In genomic region chr1:62624166-62624565, GRCm38 (mm10) we compare ENCODE assay signal across 34 mouse cellular contexts.
"Had no signal": no experiment of that assay in that cellular context is flagged by ENCODE, and none has a peak within 500 bp of the region (broad histone marks: within the 10 kb centered on the region; RNA-seq: fewer than 3 reads in every experiment).

No protein-coding gene starts in this region.

- ATAC-seq: hindbrain, embryonic 16.5 days; hindbrain, postnatal 0 days; inflammation-experienced regulatory T-cells, adult 6 months; intestine, embryonic 15.5 days; intestine, embryonic 16.5 days; intestine, postnatal 0 days had no signal

- H3K9me3 ChIP-seq: heart, embryonic 12.5 days; heart, embryonic 13.5 days; heart, embryonic 15.5 days; hindbrain, embryonic 10.5 days; hindbrain, embryonic 12.5 days; hindbrain, embryonic 13.5 days; hindbrain, embryonic 15.5 days; intestine, embryonic 15.5 days; kidney, embryonic 15.5 days had no signal

- H3K36me3 ChIP-seq: heart, embryonic 12.5 days; heart, embryonic 13.5 days; heart, embryonic 15.5 days; hindbrain, embryonic 10.5 days; hindbrain, embryonic 12.5 days; hindbrain, embryonic 13.5 days; hindbrain, embryonic 15.5 days; intestine, embryonic 15.5 days; kidney, embryonic 15.5 days had no signal

- H3K9ac ChIP-seq: heart, embryonic 12.5 days; heart, embryonic 13.5 days; heart, embryonic 15.5 days; hindbrain, embryonic 12.5 days; hindbrain, embryonic 13.5 days; hindbrain, embryonic 14.5 days; hindbrain, embryonic 15.5 days; intestine, embryonic 15.5 days; kidney, embryonic 15.5 days had no signal

- H3K4me3 ChIP-seq: heart, embryonic 12.5 days; heart, embryonic 13.5 days; heart, embryonic 15.5 days; hindbrain, embryonic 10.5 days; hindbrain, embryonic 12.5 days; hindbrain, embryonic 13.5 days; hindbrain, embryonic 15.5 days; intestine, embryonic 15.5 days; kidney, embryonic 15.5 days; layer of hippocampus, adult 2 months had no signal

- H3K27me3 ChIP-seq: heart, embryonic 12.5 days; heart, embryonic 13.5 days; heart, embryonic 15.5 days; hindbrain, embryonic 12.5 days; hindbrain, embryonic 13.5 days; hindbrain, embryonic 15.5 days; intestine, embryonic 15.5 days; kidney, embryonic 15.5 days had no signal

- H3K4me1 ChIP-seq: hindbrain, embryonic 10.5 days; hindbrain, embryonic 12.5 days; hindbrain, embryonic 13.5 days; hindbrain, embryonic 15.5 days; intestine, embryonic 15.5 days; kidney, embryonic 15.5 days had no signal

- DNase-seq: heart, postnatal 10 days; heart, postnatal 14 days; heart, postnatal 36 days; heart, postnatal 4 days; kidney, adult 11 months; kidney, adult 18-20 months; kidney, adult 2 months; kidney, adult 8-10 months; kidney, adult 9 months; kidney, postnatal 10 days; kidney, postnatal 14 days; kidney, postnatal 25 days; kidney, postnatal 36 days; kidney, postnatal 4 days; layer of hippocampus, adult 9-11 months; layer of hippocampus, postnatal 36 days had no signal

- H3K4me2 ChIP-seq: heart, embryonic 11.5 days; heart, embryonic 12.5 days; heart, embryonic 13.5 days; heart, embryonic 15.5 days; hindbrain, embryonic 12.5 days; hindbrain, embryonic 13.5 days; hindbrain, embryonic 14.5 days; hindbrain, embryonic 15.5 days; intestine, embryonic 15.5 days; kidney, embryonic 15.5 days had no signal

- H3K27ac ChIP-seq: heart, embryonic 13.5 days; heart, embryonic 15.5 days; hindbrain, embryonic 10.5 days; hindbrain, embryonic 12.5 days; hindbrain, embryonic 13.5 days; hindbrain, embryonic 14.5 days; hindbrain, embryonic 15.5 days; hindbrain, postnatal 0 days; intestine, embryonic 15.5 days; kidney, embryonic 15.5 days; kidney, postnatal 0 days; layer of hippocampus, adult 2 months had no signal
